Mouse (Mus musculus) NIH3T3 (cell line): ENCODE results near the gene Rab3a.

ENCODE experiments used
- DNase-seq: peaks from one replicate; pipeline ENCODE4 v3.0.0-alpha.2; 2012; ENCODE audit warnings: low read depth

The Rab3a gene

DNA sequence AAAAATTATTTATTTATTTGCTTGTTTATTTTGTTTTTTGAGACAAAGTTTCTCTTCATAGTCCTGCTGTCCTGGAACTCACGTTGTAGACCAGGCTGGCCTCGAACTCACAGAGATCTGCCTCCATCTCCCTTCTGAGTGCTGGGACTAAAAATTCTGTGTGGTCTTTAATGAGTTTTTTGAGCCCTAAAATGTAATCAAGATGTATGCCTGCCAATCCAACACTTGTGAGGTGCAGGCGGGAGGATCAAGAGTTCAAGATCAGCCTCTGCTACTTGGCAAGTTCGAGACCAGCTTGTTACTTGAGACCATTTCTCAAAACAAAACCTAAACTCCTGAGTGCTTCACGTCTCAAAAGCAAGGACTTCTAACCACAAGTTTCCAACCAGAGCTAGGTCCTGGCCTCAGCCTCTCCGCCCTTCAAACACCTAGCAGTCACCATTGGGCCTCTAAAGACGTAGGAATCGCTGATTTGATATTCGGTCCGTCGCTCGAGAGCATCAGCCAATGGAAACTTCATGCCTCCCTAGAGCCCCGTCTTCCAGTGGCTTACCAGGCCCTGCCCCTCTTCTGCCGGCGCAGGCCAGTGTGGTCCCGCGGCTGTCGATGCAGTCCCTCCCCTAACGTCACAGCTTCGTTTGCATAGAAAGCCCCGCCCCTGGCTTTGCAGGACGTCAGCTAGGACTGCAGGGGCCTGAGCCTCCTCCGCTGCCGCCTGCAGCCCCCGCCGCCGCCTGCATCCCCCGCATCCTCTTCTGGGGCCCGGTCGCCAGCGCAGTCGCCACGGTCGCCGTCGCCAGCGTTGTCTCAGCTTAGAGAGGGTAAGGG, at the start of gene Rab3a:
TSS of gene Rab3a (plus strand) at position 637 of the 828 bp plus-strand sequence.
- DNase-seq, result peak; percentile 98

DNA sequence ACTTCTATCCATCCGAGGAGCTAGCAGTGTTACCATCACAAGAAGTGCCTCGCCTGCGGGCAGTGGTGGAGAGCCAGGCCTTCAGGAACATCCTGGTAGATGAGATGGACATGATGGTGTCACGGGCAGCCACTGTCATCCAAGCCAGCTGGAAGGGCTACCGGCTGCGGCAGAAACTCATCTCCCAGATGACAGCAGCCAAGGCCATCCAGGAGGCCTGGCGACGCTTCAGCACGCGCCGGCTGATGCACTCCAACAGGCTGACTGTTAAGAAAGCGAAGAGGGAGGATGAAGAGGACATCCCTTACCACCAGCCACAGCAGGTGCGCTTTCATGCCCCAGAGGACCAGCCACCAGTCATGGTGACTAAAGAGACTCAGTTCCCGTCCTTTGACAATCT, 46.2 kb upstream of the Rab3a start:
- no peak for DNase-seq

DNA sequence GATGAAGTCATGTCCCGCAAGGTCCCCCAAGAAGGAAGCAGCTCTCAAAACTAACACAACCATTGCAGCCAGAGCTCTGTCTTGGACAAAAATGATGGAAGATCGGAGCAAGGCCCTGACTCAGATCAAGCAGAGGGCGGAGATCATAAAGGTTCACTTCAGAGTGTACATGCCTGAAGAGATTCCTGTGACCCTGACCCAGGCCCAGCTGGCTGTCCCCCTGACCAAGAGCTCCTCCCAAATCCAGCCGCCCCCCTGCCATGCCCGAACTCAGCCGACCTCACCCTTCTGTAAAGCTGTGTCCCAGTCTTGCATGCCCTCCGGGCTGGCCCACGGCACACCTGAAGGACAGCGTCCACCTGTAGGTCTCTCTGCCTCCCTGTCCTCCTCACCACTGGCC, 44.7 kb upstream of the Rab3a start:
- no peak for DNase-seq

DNA sequence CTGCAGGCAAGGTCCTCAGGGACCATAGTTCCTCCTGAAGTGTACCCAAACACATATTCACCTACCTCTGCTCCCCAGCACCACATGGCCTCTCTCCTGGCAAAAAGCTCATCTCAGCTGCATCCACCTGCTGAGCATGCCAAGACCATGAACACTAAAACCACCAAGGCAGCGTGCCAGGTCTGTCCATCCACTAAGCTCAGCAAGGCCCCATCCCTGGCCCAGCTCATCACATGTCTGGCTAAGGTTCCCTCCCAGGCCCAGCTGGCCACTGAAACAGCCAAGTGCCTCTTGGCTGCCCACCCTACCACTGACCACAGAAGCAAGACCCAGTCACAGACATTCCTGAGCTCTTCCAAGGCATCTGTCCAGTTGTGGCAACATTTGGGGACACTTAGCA, 44.2 kb upstream of the Rab3a start:
- peak; percentile 91 for DNase-seq

DNA sequence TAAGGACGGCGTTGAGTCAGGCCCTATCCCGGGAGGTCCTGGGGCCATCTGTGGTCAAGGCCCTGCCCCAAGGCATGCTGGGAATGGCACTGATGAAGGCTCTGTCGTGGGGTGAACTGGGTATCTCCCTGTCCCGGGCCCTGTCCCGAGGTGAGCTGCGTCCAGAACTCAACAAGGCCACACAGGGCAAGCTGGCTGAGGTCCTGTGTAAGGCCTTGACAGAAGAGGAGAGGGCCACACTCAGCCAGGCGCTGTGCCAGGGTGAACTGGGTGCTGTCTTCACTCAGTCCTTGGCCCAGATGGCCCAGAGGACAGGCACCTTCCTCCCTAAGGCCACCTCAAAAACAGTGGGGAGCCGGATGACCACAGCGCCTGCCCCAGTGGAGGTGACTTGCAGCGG, 43.4 kb upstream of the Rab3a start:
- no peak for DNase-seq

DNA sequence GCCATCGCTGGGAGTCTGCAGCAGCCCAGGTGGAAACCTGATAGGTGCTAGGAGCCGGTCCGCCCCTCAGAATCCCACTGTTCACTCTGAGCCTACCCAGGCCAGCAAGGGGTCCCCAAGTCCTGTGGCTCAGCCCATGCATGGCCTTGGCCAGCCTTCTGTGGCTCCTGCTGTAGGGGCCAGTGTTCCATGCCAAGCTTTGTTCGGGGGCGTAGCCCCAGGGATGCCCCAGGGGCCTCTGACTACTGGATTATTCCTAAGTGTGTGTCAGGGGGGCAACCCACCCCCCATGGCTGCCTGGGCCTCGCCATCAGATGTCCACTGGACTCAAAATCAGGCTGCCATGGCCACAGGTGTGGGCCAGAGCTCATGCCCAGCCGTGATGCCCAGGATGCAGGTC, 40.5 kb upstream of the Rab3a start:
- DNase-seq, result no peak

DNA sequence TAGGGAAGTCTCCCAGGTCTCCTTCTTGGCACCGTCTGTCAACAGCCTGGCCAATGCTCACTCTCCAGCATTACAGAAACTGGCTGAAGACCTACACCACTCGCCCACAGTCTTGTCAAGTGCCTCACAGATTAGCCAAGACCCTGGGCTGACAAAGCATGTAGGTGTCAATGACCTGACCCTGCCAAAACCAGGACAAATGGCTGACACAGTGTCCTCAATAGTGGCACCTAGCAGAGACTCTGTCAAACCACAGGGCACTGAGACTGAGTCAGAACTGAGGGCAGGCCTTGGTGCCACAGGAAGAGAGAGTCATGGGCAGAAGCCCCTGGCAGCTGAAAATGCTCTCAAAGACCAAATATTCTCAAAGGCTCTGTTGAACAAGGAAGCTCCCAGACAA, 39.4 kb upstream of the Rab3a start:
- no peak for DNase-seq

DNA sequence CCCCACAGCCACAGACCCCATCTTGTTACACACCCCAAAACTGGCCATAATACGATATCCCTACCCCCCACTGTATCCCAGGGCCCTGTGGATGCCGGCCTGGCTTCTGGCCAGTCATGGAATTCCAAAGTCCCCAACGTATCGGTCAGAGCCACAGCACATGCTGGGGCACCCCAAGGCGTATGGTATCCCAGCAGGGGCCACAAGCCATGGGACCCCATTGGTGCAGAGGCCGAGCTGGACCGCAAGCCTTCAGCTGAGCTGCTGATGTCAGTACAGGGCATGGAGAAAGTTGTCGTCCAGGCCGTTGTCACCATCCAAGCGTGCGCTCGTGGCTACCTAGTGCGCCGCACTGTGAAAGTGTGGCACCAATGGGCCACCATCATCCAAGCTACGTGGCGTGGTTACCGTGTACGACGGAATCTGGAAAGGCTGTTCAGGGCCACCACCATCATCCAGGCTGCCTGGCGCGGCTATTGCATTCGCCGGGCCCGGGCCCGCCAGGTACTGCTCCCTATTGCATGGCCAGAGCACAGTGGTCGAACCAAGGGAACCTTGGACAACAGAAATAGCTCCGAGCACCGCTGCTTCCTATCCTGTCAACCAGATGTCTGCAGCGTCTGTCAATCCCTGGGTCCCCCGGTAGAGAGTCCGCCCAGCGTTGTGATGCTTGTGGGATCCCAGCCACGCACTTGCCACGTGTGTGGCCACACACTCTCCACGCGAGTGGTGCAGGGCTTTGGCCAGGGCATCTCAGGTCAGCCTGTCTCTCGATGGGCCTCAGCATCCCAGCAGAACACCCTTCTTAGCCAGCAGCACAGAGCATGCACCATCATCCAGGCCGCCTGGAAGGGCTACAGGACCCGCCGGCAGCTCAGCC, 37.7 kb upstream of the Rab3a start:
- DNase-seq, result no peak

DNA sequence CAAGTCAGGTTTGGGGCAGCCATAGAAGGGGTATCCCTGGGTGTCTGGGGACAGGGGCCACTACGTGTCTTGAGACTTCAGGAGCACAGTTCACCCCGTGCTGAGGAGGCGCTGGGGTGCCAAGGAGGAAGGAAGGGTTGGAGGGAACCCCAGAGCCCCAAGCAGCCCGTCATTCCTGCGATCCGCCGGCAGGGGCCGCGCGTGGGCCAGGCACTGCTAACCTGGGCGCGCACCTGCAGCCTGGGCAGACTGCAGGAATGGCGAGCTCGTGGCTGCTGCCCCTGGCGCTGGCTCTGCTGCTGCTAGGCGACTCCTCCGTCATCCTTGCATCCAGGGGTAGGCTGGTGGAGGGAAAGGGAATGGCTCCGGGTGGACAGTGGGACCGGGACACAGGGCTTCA, 36.2 kb upstream of the Rab3a start, which contains the start of gene Gm3336:
TSS of gene Gm3336 (plus strand) at position 247 of the 400 bp plus-strand sequence.
- DNase-seq, result peak; percentile 70

DNA sequence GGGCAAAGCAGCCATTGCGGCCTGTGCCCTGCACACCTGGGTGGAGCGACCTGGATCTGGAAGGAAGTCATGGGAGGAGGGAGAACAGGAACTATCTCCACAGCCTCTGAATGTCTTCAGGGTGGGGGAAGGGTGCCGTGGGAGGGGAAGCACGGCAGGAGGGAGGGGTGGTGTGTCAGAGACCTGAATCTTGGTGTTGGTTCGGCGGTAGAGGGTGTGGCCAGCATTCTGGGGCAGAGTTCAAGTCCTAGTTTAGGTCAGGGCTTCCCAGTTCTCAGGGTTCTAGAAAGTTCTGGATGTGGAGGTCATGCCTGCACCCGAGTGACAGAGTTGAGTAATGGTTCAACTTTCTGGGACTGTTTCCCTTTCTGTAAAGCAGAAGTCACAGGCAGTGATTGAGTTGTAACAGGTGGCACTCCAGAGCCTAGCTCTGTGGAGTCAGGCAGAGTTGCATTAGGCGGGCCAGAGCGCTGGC, 34.6 kb upstream of the Rab3a start:
- DNase-seq, result no peak

DNA sequence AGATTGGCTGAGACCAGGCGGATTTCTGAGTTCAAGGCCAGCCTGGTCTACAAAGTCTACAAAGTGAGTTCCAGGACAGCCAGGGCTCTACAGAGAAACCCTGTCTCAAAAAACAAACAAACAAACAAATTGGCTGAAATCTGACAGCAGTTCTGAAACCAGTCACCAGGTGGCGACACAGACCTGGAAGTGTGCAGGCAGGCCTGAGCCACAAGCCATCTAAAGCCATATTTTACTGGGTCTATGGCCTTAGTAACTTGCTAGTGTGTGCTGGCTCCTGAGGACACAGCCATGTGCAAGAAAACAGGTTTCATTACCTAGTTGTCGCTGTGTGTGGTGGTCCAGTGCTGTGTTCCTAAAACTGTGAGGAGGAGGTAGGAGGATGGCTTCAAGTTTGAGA, 33.7 kb upstream of the Rab3a start:
- DNase-seq, result peak; percentile 91

DNA sequence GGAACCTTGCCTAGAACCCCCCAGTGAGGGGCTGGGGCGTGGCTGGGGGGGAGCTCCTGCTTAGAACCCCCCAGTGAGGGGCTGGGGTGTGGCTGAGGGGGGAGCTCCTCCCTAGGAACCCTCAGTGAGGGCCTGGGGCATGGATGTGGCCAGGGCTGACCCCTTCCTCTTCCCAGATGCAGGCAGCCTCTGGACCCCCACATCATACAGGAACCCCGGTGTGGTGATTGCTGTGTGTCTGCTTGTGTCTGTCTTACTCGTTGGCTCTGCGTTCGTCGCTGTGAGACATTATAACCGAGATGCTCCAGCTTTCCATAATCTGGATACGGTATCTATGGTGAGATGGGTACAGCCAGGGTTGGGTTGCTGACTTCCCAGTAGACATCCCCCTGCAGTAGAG, 32.9 kb upstream of the Rab3a start:
- no peak for DNase-seq

DNA sequence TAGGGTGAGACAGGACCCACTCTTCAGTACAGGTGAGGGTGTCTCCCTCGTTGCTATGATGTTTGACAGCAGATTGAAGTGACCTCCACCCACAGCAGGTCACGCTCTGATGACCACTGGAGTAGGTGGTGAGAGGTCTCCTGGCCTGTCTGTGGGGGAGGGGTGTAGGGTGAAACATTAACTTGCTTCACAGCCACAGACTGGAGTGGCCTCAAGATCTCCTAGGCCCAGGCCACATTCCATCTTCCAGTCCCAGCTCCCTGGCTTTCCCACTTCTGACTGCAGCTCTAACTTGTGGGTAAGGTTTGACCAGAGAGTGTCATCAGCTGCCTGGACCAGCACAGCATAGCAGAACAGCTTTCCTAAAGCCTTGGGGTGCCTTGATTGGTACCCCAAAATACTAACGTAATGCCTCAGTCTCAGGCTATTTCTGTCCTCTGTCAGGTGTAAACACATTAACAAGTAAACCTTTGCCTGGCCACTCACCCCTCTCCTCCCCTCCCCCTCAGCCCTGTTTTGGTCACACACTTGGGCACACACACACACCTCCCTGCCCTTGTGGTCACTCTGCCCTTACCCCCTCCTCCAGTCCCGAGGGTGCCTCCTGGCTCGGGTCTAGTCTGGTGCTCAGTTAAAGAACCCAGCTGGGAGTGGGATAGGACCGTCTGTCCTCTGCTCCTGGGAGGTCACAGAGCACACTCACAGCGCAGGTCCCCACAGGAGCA, 30.8 kb upstream of the Rab3a start, which contains the start of gene Pde4c:
TSS of gene Pde4c (plus strand) at position 235 of the 725 bp plus-strand sequence.
- DNase-seq, result no peak

DNA sequence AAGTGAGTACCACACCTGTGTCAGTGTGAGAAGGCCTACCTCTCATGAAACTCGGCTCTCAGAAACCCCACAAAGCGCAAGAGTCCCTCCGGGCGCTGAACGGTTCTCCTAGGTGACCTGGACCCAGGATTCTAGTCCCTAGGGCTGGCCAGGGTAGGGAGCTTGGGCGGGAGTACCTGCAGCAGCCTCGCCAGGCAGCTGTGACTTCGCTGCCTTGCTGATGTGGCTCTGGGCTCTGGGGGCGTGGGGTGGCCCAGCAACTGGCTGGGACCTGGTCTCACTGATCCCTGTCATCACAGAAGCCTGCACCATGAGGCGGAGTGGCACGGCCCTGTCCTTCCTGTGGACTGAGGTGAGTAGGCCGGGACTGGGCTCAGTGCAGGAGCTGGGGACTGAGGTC, 30.3 kb upstream of the Rab3a start:
- DNase-seq, result no peak

DNA sequence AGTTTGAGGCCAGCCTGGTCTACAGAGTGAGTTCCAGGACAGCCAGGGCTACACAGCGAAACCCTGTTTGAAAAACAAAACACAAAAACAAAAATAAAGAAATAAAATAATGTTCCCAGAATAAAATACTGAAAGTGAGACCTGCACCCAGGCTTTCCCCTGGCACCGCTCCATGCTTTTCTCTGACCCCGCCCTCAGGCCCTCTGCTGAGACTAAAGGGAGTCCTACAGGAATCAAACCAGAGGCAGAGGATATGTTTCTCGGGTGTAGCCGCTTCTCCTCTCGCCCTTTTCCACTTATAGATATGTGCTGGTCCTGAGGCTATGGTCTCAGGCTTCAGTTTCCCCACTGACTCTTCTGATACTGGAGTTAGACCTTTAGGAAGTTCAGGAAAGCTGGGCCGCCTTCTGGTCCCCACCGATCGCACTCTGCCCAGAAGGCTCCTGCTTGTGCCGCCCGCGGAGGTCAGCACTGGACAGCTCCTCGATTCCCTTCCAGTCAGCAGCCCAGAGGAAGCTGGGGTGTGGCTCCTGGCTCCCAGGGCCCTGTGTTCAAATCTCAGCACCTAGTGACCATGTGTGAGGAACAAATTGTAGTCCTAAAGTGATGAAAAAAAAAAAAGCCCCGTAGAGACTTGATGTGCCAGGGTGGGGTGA, 28.6 kb upstream of the Rab3a start:
- DNase-seq, result peak; percentile 49

DNA sequence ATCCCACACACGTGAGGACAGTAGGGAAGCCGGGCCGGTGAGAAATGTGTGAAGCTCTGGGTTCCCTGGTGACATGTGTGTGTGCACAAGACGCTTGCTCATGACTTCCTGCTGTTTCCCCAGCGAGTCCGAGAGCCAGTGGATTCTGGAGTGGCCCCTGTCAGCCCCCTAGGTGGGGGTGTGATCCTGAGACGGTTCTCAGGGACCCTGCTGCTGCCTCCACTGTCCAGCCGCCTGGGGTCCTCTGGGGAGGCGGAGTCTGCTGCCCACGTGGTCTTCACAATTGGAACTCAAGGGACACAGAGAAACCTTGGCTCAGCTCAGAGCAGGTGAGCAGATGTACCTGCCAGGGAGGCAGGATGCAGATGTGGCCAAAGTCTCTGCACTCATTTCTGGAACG, 27.8 kb upstream of the Rab3a start:
- no peak for DNase-seq

DNA sequence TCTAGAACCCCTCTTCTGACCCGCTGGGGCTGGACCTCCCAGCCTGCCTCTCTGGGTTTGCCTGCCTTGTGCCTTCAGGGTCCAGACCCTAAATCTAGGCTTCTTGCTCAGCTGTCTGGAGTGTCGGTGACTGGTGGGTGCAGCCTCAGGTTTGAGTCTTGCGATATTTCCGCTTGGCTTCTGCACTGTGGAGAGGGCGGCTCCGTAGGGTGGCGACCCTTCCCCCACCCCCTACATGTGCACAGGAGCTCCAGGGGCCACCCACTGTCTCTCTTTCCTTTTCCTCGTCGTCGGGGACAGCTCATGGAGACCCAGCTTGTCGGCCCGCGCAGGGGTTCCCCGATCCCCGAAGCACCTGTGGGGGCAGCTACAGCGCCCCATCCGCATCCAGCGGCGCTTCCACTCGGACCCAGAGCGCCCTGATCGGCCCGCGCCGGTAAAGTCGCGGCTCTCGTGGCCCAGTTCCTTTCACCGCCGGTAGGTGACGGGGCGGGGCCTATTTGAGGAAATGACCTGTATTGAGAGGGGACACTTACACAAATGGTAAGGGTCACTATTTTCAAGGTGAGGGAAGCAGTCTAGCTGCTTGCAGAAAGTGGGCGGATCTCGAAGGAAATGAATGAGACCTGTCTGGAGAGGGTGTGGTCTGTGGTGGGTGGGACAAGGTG, 24.5 kb upstream of the Rab3a start:
- no peak for DNase-seq

DNA sequence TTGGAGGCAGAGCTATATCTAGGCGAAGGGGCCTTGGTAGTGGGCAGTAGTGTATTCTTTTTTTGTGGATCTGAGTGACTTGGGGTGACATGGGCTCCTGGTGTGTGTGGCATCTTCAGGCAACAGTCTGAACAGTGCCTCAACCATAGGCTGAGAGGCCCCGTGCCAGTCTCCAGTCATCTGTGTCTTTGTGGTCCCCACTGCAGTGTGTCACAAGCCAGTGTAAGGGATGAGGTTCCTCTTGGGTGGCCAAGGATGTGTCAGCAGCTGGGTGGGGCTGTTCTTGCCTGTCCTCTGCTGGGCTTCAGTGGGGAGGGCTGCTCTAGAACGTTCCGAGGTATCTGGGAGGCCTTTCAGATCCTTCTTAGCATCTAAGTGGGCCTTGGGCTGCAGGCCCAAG, 23.5 kb upstream of the Rab3a start:
- DNase-seq, result no peak

DNA sequence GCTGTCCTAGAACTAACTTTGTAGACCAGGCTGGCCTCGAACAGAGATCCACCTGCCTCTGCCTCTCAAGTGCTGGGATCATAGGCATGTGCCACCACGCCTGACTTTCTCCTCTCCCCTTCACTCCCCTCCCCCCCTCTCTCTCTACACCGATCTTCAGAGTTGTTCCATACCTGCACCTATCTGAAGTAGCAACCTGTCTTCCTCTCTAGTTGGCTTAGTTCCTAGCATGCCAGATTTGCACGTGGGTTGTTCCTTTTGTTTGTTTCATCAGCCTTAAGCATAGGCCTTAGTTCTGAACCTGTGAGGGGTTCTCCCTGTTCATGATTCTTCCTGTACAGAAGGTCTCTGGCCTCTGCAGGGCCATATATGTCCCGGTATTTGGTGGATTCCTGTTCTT, 16.8 kb upstream of the Rab3a start:
- DNase-seq, result no peak

DNA sequence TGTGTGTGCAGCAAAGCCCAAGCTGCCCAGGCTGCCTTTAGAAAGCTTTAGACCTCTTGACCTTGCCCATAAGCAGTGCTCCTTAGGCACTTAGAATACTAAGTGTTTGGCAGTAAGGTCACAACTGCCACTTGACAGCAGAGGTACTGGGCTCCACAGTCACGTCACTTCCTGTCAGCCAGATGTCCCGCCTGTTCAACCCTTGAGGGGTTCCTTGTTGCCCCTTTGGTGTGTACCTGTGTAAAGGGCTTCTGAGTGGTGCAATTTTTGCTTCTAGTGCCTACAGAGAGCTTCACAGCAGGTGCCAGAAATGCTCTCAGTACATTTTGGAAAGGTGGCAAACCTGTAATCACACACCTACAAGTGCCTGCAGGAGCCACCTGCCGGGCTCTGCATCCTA, 16.3 kb upstream of the Rab3a start:
- DNase-seq, result no peak

DNA sequence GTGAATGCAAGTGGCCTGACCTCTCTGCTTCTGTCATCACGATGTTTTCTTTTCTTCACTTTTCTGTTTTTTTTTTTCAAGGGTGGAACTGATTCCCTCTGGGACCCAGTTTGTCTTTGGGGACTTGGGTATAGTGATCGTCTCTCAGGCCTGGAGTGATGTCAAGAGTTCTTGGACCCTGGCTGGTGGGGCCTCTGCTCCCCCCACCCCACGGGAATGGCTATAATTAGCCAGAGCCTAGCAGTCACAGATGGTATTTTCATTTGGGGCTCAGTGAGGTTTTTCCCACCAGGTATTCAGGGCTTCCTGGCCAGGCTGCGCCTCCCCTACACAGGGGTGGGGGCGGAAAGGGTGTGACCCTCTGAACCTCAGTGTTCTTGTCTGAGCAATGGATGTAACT, 12.8 kb upstream of the Rab3a start:
- DNase-seq, result no peak
